Mouse (Mus musculus) ES-E14 (cell line): Measurements from ENCODE around the gene Col28a1.

ENCODE experiments used
- CHD2 ChIP-seq: IDR thresholded peaks from 2 replicates; pipeline ENCODE4 v1.6.1; 2014; ENCODE audit warnings: mild to moderate bottlenecking, low read depth, low read length, inconsistent platforms
- HCFC1 ChIP-seq: IDR thresholded peaks from 2 replicates; pipeline ENCODE4 v1.6.1; 2012; ENCODE audit warnings: low read length, inconsistent platforms, borderline replicate concordance; ENCODE audit not compliant: insufficient read depth
- MAFK ChIP-seq: IDR thresholded peaks from 2 replicates; pipeline ENCODE4 v1.6.1; 2014; ENCODE audit warnings: mild to moderate bottlenecking, low read depth, low read length, inconsistent platforms; ENCODE audit not compliant: insufficient read depth
- ZC3H11A ChIP-seq: IDR thresholded peaks from 2 replicates; pipeline ENCODE4 v1.6.1; 2012; ENCODE audit warnings: low read depth, mild to moderate bottlenecking, inconsistent platforms, low read length, borderline replicate concordance

DNA sequence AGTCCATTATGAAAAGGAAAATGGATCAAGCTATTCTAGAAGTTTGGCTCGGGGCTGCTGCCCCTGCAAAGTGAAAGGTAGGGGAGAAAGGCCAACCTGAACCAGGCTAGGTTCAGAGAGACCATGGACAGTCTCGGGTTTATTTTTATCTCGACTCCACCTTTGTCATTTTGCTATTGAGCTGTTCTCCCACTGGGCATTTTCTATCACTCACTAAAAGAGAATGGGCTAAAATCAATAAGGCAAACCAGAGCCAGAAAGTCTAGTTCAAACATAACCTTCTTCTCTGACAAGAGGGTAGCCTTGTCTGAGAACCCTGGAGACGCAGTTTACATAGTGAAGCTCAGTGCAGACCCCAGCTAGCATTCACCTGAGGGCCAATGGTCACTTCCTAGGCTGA, 163.7 kb downstream of the Col28a1 start:
- TF ChIP-seq HCFC1 (no peak), MAFK (no peak), ZC3H11A (no peak), CHD2 (no peak)
